Mouse (Mus musculus): ENCODE results near the gene Garnl3. TPM values are rescaled to one million over a fixed set of nuclear protein-coding genes. Genes with fewer than 3 reads are reported as not detected.

The Garnl3 gene
- polyA plus RNA-seq, 1 experiment from 2014 or later: 6.3 TPM

- Histone ChIP-seq H3K4me3 (ENCODE audit: low read depth, low read length) (peak overlapping the region; percentile 75), H3K27ac (ENCODE audit: low read depth, low read length) (peak overlapping the region; percentile 78), H3K9ac (ENCODE audit: low read depth, low read length) (peak overlapping the region; percentile 75), H3K4me2 (replicated peaks; ENCODE audit: low read depth) (peak overlapping the region; percentile 95), H3K4me1 (replicated peaks; ENCODE audit: control insufficient read depth, insufficient read depth, low read length) (peaks cover 7% of the 10 kb centered on the region), H3K9me3 (ENCODE audit: control insufficient read depth) (no peaks in the 10 kb centered on the region), H3K36me3 (ENCODE audit: control insufficient read depth, insufficient read depth) (peaks cover 20% of the 10 kb centered on the region), H3K27me3 (replicated peaks; ENCODE audit: control insufficient read depth, insufficient read depth, low read length) (no peaks in the 10 kb centered on the region)
- under 1% methylated on average over 33 of the region's 33 CpGs for WGBS
- no peak for TF ChIP-seq CTCF (IDR thresholded peaks at IDR 0.05; ENCODE audit: low read depth)
- ATAC-seq: no peak
Measured at GRCm38 (mm10) chr2:32962062-32962874, 169.2 kb downstream of the Garnl3 start.

GRCm38 (mm10) chr2:32961192-32961995, 170.1 kb downstream of the Garnl3 start, which contains the start of the genes Rpl12 and Lrsam1:
TSS of gene Rpl12 (plus strand) at chr2:32961559.
TSS of gene Lrsam1 (minus strand) at chr2:32961614.
- TF ChIP-seq CTCF (IDR thresholded peaks at IDR 0.05; ENCODE audit: low read depth): no peak
- H3K4me3 ChIP-seq (ENCODE audit: low read depth, low read length): peak within 1 kb of the TSS; percentile 75
- 2% methylated on average over 52 of the region's 55 CpGs for WGBS

GRCm38 (mm10) chr2:32960273-32960672, 171.2 kb downstream of the Garnl3 start:
- WGBS: 77% methylated on average over 4 of the region's 4 CpGs
- peaks cover 6% of the 10 kb centered on the region for H3K4me1 ChIP-seq (replicated peaks; ENCODE audit: control insufficient read depth, insufficient read depth, low read length)
- TF ChIP-seq CTCF (IDR thresholded peaks at IDR 0.05; ENCODE audit: low read depth): no peak
- H3K4me3 ChIP-seq (ENCODE audit: low read depth, low read length): no peak overlapping the region
- no peak for ATAC-seq
- peak overlapping the region; percentile 81; the same call in 1 of the 2 replicates for H3K9ac ChIP-seq (ENCODE audit: low read depth, low read length)
- H3K9me3 ChIP-seq (ENCODE audit: control insufficient read depth): no peaks in the 10 kb centered on the region
- no peak overlapping the region; the same call in 1 of the 2 replicates for H3K4me2 ChIP-seq (replicated peaks; ENCODE audit: low read depth)
- no peaks in the 10 kb centered on the region for H3K27me3 ChIP-seq (replicated peaks; ENCODE audit: control insufficient read depth, insufficient read depth, low read length)
- H3K27ac ChIP-seq (ENCODE audit: low read depth, low read length): no peak overlapping the region
- peaks cover 36% of the 10 kb centered on the region for H3K36me3 ChIP-seq (ENCODE audit: control insufficient read depth, insufficient read depth)

More at GRCm38 (mm10) chr2:32961192-32961995, 170.1 kb downstream of the Garnl3 start, which contains the start of the genes Rpl12 and Lrsam1:
- no peaks in the 10 kb centered on the region for H3K27me3 ChIP-seq (replicated peaks; ENCODE audit: control insufficient read depth, insufficient read depth, low read length)
- H3K4me2 ChIP-seq (replicated peaks; ENCODE audit: low read depth): peak within 1 kb of the TSS; percentile 95
- H3K27ac ChIP-seq (ENCODE audit: low read depth, low read length): peak within 1 kb of the TSS; percentile 78
- peaks cover 26% of the 10 kb centered on the region for H3K36me3 ChIP-seq (ENCODE audit: control insufficient read depth, insufficient read depth)
- ATAC-seq: peak; percentile 85
- peaks cover 6% of the 10 kb centered on the region for H3K4me1 ChIP-seq (replicated peaks; ENCODE audit: control insufficient read depth, insufficient read depth, low read length)
- no peaks in the 10 kb centered on the region for H3K9me3 ChIP-seq (ENCODE audit: control insufficient read depth)
- H3K9ac ChIP-seq (ENCODE audit: low read depth, low read length): peak within 1 kb of the TSS; percentile 81

GRCm38 (mm10) chr2:32957344-32957743, 174.1 kb downstream of the Garnl3 start:
- H3K4me3 ChIP-seq (ENCODE audit: low read depth, low read length): no peak overlapping the region
- H3K9ac ChIP-seq (ENCODE audit: low read depth, low read length): no peak overlapping the region
- H3K36me3 ChIP-seq (ENCODE audit: control insufficient read depth, insufficient read depth): peaks cover 34% of the 10 kb centered on the region
- no peak for ATAC-seq
- no peak overlapping the region for H3K4me2 ChIP-seq (replicated peaks; ENCODE audit: low read depth)
- H3K9me3 ChIP-seq (ENCODE audit: control insufficient read depth): no peaks in the 10 kb centered on the region
- WGBS: 56% methylated on average over 8 of the region's 8 CpGs
- no peak overlapping the region for H3K27ac ChIP-seq (ENCODE audit: low read depth, low read length)
- TF ChIP-seq CTCF (IDR thresholded peaks at IDR 0.05; ENCODE audit: low read depth): peak; percentile 58
- peaks cover 6% of the 10 kb centered on the region for H3K4me1 ChIP-seq (replicated peaks; ENCODE audit: control insufficient read depth, insufficient read depth, low read length)
- H3K27me3 ChIP-seq (replicated peaks; ENCODE audit: control insufficient read depth, insufficient read depth, low read length): no peaks in the 10 kb centered on the region

- Histone ChIP-seq H3K4me1 (replicated peaks; ENCODE audit: control insufficient read depth, insufficient read depth, low read length) (no peaks in the 10 kb centered on the region), H3K4me3 (ENCODE audit: low read depth, low read length) (no peak overlapping the region), H3K27me3 (replicated peaks; ENCODE audit: control insufficient read depth, insufficient read depth, low read length) (no peaks in the 10 kb centered on the region), H3K27ac (ENCODE audit: low read depth, low read length) (no peak overlapping the region), H3K4me2 (replicated peaks; ENCODE audit: low read depth) (no peak overlapping the region), H3K9ac (ENCODE audit: low read depth, low read length) (no peak overlapping the region), H3K36me3 (ENCODE audit: control insufficient read depth, insufficient read depth) (peaks cover 47% of the 10 kb centered on the region), H3K9me3 (ENCODE audit: control insufficient read depth) (no peaks in the 10 kb centered on the region)
- ATAC-seq: no peak
- 85% methylated on average over 2 of the region's 2 CpGs for WGBS
- peak; percentile 40 for TF ChIP-seq CTCF (IDR thresholded peaks at IDR 0.05; ENCODE audit: low read depth)
Measured at GRCm38 (mm10) chr2:32954581-32954980, 176.9 kb downstream of the Garnl3 start.

- Histone ChIP-seq H3K36me3 (ENCODE audit: control insufficient read depth, insufficient read depth) (peaks cover 45% of the 10 kb centered on the region), H3K9me3 (ENCODE audit: control insufficient read depth) (no peaks in the 10 kb centered on the region), H3K27me3 (replicated peaks; ENCODE audit: control insufficient read depth, insufficient read depth, low read length) (no peaks in the 10 kb centered on the region), H3K27ac (ENCODE audit: low read depth, low read length) (no peak overlapping the region), H3K9ac (ENCODE audit: low read depth, low read length) (no peak overlapping the region), H3K4me2 (replicated peaks; ENCODE audit: low read depth) (no peak overlapping the region), H3K4me1 (replicated peaks; ENCODE audit: control insufficient read depth, insufficient read depth, low read length) (no peaks in the 10 kb centered on the region), H3K4me3 (ENCODE audit: low read depth, low read length) (no peak overlapping the region)
- whole genome bisulfite sequencing: 87% methylated on average over 11 of the region's 11 CpGs
- ATAC-seq: no peak
- no peak for TF ChIP-seq CTCF (IDR thresholded peaks at IDR 0.05; ENCODE audit: low read depth)
Measured at GRCm38 (mm10) chr2:32947454-32947853, 184.0 kb downstream of the Garnl3 start.

Data from intestine, postnatal 0 days (tissue).